Mouse (Mus musculus): ENCODE results near the gene Atp13a2. TPM values are rescaled to one million over a fixed set of nuclear protein-coding genes. Genes with fewer than 3 reads are reported as not detected.

Atp13a2 gene
- total RNA-seq, 2 experiments from 2014 or later: 25.2 to 28.7 TPM

GRCm38 (mm10) chr4:141020811-141021613 is 34.3 kb downstream of the Atp13a2 start:
- no peak for ATAC-seq (replicated peaks; ENCODE audit: low FRiP score, low TSS enrichment, poor library complexity, severe bottlenecking)

DNA sequence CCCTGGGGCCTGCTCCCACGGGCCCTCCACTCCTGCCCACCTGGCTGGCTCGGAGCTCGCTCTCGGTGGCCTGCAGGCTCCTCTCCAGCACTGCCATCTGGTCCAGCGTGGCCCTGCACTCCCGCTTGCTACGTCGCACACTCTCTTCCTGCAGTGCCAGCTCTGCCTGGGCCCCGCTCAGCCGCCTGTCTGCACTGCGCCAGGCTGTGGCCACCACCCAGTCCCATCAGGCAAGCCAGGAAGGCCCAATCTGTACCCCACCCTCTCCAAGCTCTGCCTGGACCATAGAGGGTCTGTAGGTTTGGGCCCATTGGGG is 34.9 kb downstream of the Atp13a2 start:
- ATAC-seq (replicated peaks; ENCODE audit: low FRiP score, low TSS enrichment, poor library complexity, severe bottlenecking): no peak

- ATAC-seq (replicated peaks; ENCODE audit: low FRiP score, low TSS enrichment, poor library complexity, severe bottlenecking): no peak
These were observed 37.4 kb downstream of the Atp13a2 start for GRCm38 (mm10) chr4:141024052-141024451.

- no peak for ATAC-seq (replicated peaks; ENCODE audit: low FRiP score, low TSS enrichment, poor library complexity, severe bottlenecking)
These were observed 38.3 kb downstream of the Atp13a2 start for GRCm38 (mm10) chr4:141024992-141025391.

GRCm38 (mm10) chr4:141030541-141031206 is 44.0 kb downstream of the Atp13a2 start:
- no peak for ATAC-seq (replicated peaks; ENCODE audit: low FRiP score, low TSS enrichment, poor library complexity, severe bottlenecking)

- peak; percentile 69 for ATAC-seq (replicated peaks; ENCODE audit: low FRiP score, low TSS enrichment, poor library complexity, severe bottlenecking)
These were observed 45.1 kb downstream of the Atp13a2 start for GRCm38 (mm10) chr4:141031733-141032132.

DNA sequence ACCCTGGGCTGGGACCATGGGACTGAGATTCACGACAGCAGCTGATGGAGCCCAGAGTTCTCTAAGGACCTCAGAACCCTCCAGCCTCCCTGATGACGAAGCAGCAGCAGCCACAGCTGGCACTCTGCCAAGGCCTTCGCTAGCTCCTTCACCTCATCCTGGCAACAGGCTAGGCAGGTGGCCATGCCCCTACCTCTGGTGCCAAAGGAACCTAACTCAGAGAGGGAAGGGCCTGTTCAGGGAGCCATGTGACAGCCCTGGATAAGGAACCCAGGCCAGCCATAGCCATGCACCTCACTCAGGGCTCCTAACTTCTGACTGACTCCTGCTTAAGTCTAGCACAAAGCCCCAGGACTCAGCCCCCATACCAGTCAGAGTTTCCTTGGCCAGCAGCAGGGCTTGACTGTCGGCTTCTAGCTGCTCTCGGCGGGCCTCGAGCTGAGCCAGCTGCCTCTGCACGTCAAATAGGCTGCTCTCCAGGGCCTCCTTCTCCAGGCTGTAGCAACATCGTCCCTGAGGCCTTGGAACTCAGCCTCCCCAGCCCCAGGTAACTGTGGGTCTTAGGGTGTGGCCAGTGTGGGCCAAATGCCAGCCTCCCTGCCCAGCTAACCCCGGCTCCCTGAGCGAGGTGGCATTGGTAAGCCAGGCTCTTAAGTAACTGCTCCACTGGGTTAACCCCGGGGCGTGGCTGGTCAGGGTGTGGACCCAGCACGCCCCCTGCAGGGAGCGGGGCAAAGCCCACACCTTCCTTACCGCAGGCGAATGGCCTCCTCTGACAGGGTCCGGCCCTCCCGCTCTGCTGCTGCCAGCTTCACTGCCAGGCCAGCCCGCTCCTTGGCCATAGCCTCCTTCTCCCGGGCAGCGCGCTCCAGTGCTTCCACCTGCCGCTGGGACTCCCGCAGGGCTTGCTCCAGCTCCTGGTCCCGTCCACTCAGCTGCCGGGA is 47.2 kb downstream of the Atp13a2 start:
- ATAC-seq (replicated peaks; ENCODE audit: low FRiP score, low TSS enrichment, poor library complexity, severe bottlenecking): peak; percentile 58

DNA sequence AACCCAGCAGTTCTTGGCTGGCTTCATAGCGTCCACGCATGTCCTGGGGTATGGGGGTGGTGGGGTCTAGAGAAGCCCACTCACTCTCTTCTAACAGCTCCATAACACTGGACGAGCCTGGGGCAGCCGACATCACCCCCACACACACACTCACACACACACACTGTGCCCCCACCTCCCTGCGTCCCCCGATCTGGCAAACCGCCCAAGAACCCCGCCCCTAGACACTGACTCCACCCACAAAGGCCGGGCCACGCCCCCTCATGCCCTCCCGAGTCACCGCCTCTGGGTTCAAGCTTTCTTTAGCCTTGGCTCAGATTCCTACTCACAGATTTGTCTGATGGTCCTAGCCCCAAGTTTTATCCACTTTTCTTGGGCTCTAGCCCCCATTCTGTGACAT is 54.4 kb downstream of the Atp13a2 start:
- ATAC-seq (replicated peaks; ENCODE audit: low FRiP score, low TSS enrichment, poor library complexity, severe bottlenecking): no peak

- peak; percentile 58 for ATAC-seq (replicated peaks; ENCODE audit: low FRiP score, low TSS enrichment, poor library complexity, severe bottlenecking)
These were observed 58.1 kb downstream of the Atp13a2 start for GRCm38 (mm10) chr4:141044816-141045215.

GRCm38 (mm10) chr4:141048810-141049475 is 62.3 kb downstream of the Atp13a2 start:
- ATAC-seq (replicated peaks; ENCODE audit: low FRiP score, low TSS enrichment, poor library complexity, severe bottlenecking): no peak

GRCm38 (mm10) chr4:141049476-141049835 is 62.8 kb downstream of the Atp13a2 start:
- ATAC-seq (replicated peaks; ENCODE audit: low FRiP score, low TSS enrichment, poor library complexity, severe bottlenecking): no peak

DNA sequence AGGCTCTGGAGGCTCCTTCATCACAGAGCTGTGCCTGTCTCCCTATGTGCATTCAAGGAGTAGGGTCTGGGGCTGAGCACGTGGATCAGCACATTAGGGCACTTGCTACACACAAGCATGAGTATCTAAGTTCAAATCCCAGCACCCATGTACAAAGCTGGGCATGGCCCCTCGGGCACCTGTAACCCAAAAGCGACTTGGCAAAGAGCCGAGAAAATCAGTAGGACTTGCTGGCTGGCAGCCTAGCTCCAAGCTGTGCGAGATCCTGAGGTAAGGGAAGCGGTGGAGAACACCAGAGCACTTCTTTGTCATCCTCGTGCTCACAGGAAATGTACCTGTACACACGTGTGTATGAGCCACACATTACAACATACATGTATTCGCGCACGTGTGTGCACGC is 65.8 kb downstream of the Atp13a2 start:
- no peak for ATAC-seq (replicated peaks; ENCODE audit: low FRiP score, low TSS enrichment, poor library complexity, severe bottlenecking)

DNA sequence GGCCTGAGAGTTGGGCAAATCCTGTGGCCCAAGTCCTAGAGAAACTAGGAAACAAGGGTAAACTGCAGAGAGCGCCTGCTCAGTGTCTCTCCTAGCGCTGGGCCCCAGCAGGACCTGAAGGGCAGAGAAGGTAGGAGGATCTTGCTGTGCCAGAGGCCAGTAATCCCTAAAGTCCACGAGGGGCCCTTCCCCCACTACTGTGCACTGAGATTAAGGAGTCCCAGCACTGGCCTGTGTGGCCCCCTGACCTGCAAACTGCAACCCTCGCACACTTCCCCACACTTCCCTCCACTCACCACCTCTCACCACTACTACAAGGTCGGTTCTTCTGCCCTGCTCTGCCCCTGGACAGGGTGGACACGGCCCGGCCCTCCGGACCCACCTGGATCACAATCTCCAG is 66.5 kb downstream of the Atp13a2 start:
- ATAC-seq (replicated peaks; ENCODE audit: low FRiP score, low TSS enrichment, poor library complexity, severe bottlenecking): no peak

- ATAC-seq (replicated peaks; ENCODE audit: low FRiP score, low TSS enrichment, poor library complexity, severe bottlenecking): no peak
These were observed 67.0 kb downstream of the Atp13a2 start for GRCm38 (mm10) chr4:141053568-141054161.

Other genes starting within 250 kb of the Atp13a2 start
- gene Padi6, start 244.2 kb upstream of the Atp13a2 start, total RNA-seq (2014; fragmentation: Nextera tagmentation): not detected in 2 replicates
- gene Padi6, start 244.2 kb upstream of the Atp13a2 start, total RNA-seq (2017): not detected in 2 replicates
- gene Padi4, start 212.6 kb upstream of the Atp13a2 start, total RNA-seq (2014; fragmentation: Nextera tagmentation): 2.3 TPM in 1 of 2 replicates, not detected in the other
- gene Padi4, start 212.6 kb upstream of the Atp13a2 start, total RNA-seq (2017): 0.47 and 9.3 TPM in 2 replicates
- gene Padi3, start 176.2 kb upstream of the Atp13a2 start, total RNA-seq (2014; fragmentation: Nextera tagmentation): 1.7 and 3.4 TPM in 2 replicates
- 0.88 and 2.1 TPM in 2 replicates for gene Padi3, start 176.2 kb upstream of the Atp13a2 start, total RNA-seq (2017)
- 0.79 TPM in 1 of 2 replicates, not detected in the other for gene Padi1, start 141.1 kb upstream of the Atp13a2 start, total RNA-seq (2014; fragmentation: Nextera tagmentation)
- gene Padi1, start 141.1 kb upstream of the Atp13a2 start, total RNA-seq (2017): 0.33 TPM in 1 of 2 replicates, not detected in the other
- gene Padi2, start 80.5 kb upstream of the Atp13a2 start, total RNA-seq (2014; fragmentation: Nextera tagmentation): 1.3 and 1.6 TPM in 2 replicates
- gene Padi2, start 80.5 kb upstream of the Atp13a2 start, total RNA-seq (2017): 2.9 and 3.8 TPM in 2 replicates
- 154 and 177 TPM in 2 replicates for gene Sdhb, start 25.7 kb upstream of the Atp13a2 start, total RNA-seq (2014; fragmentation: Nextera tagmentation)
- gene Sdhb, start 25.7 kb upstream of the Atp13a2 start, total RNA-seq (2017): 99.5 and 128 TPM in 2 replicates
- not detected in 2 replicates for gene Mfap2, start 23.5 kb downstream of the Atp13a2 start, total RNA-seq (2014; fragmentation: Nextera tagmentation)
- gene Mfap2, start 23.5 kb downstream of the Atp13a2 start, total RNA-seq (2017): not detected in 2 replicates
- gene Crocc, start 73.7 kb downstream of the Atp13a2 start, total RNA-seq (2014; fragmentation: Nextera tagmentation): 6.9 and 8.9 TPM in 2 replicates
- 1.3 and 5.7 TPM in 2 replicates for gene Crocc, start 73.7 kb downstream of the Atp13a2 start, total RNA-seq (2017)
- 127 and 188 TPM in 2 replicates for gene Necap2, start 91.5 kb downstream of the Atp13a2 start, total RNA-seq (2014; fragmentation: Nextera tagmentation)
- 123 and 153 TPM in 2 replicates for gene Necap2, start 91.5 kb downstream of the Atp13a2 start, total RNA-seq (2017)
- gene Spata21, start 101.5 kb downstream of the Atp13a2 start, total RNA-seq (2014; fragmentation: Nextera tagmentation): not detected in 2 replicates
- not detected in 2 replicates for gene Spata21, start 101.5 kb downstream of the Atp13a2 start, total RNA-seq (2017)
- 29.0 and 42.6 TPM in 2 replicates for gene Szrd1, start 152.9 kb downstream of the Atp13a2 start, total RNA-seq (2014; fragmentation: Nextera tagmentation)
- 33.3 and 37.4 TPM in 2 replicates for gene Szrd1, start 152.9 kb downstream of the Atp13a2 start, total RNA-seq (2017)
- gene Fbxo42, start 161.0 kb downstream of the Atp13a2 start, total RNA-seq (2014; fragmentation: Nextera tagmentation): 15.3 and 16.1 TPM in 2 replicates
- 6.7 and 10.2 TPM in 2 replicates for gene Fbxo42, start 161.0 kb downstream of the Atp13a2 start, total RNA-seq (2017)
- 0.81 and 10.9 TPM in 2 replicates for gene Rsg1, start 227.1 kb downstream of the Atp13a2 start, total RNA-seq (2014; fragmentation: Nextera tagmentation)
- gene Rsg1, start 227.1 kb downstream of the Atp13a2 start, total RNA-seq (2017): 3.2 TPM in 1 of 2 replicates, not detected in the other

Data from megakaryocyte-erythroid progenitor cell, adult 5-6 weeks (primary cell).